Comparison of ENCODE assay signal across 8 mouse cellular contexts in genomic region chr7:112416058-112416526, GRCm38 (mm10). TPM values are rescaled to one million over a fixed set of nuclear protein-coding genes. Genes with fewer than 3 reads are reported as not detected.
DNase-seq lines count a peak whose midpoint lies in the region; ATAC-seq and TF ChIP-seq lines count a peak whose summit lies in the region.

No protein-coding gene starts in this region.

- H3K9me3 ChIP-seq in heart, embryonic 10.5 days = no peaks in the 10 kb centered on the region
- no peaks in the 10 kb centered on the region for H3K9me3 ChIP-seq in ES-Bruce4 (replicated peaks; ENCODE audit: control insufficient read depth, insufficient read depth, low read length, poor library complexity, severe bottlenecking)
- H3K9me3 ChIP-seq in forebrain, postnatal 0 days (ENCODE audit: low read length) = no peaks in the 10 kb centered on the region
- no peaks in the 10 kb centered on the region for H3K9me3 ChIP-seq in midbrain, embryonic 12.5 days
- no peaks in the 10 kb centered on the region for H3K9me3 ChIP-seq in liver, embryonic 12.5 days (replicated peaks)

- peak overlapping the region; percentile 38 for H3K4me2 ChIP-seq in forebrain, postnatal 0 days (ENCODE audit: low read depth)
- peak overlapping the region; percentile 42 for H3K4me2 ChIP-seq in midbrain, embryonic 12.5 days (replicated peaks)
- H3K4me2 ChIP-seq in liver, embryonic 12.5 days = no peak overlapping the region

- intact Hi-C loops in left cerebral cortex, postnatal 36 days (cut with DNase I) = no loop called here

- 0 out of 2 replicates have a peak overlapping the region, but pooled peaks have one; percentile 3 for H3K4me3 ChIP-seq in heart, embryonic 10.5 days
- H3K4me3 ChIP-seq in ES-Bruce4 (ENCODE audit: low read depth, low read length) = no peak overlapping the region
- H3K4me3 ChIP-seq in forebrain, postnatal 0 days (ENCODE audit: low read depth, low read length) = no peak overlapping the region
- peak overlapping the region; percentile 10; the same call in 1 of the 2 replicates for H3K4me3 ChIP-seq in midbrain, embryonic 12.5 days
- H3K4me3 ChIP-seq in liver, embryonic 12.5 days = no peak overlapping the region

- no peak for TF ChIP-seq EP300 in ES-Bruce4 (IDR thresholded peaks at IDR 0.05; ENCODE audit: insufficient read depth, low read depth, low read length)

- DNase-seq in heart, embryonic 10.5 days (ENCODE audit: low spot score) = no peak
- no peak for DNase-seq in heart, adult 8-10 months (ENCODE audit: low spot score)
- DNase-seq in forebrain, postnatal 0 days = peak; percentile 68
- DNase-seq in adrenal gland, postnatal 36 days = no peak
- DNase-seq in left cerebral cortex, postnatal 36 days (ENCODE audit: low spot score in 2 of 2) = no peak

- peak overlapping the region; percentile 8; the same call in 1 of the 2 replicates for H3K27ac ChIP-seq in heart, embryonic 10.5 days
- H3K27ac ChIP-seq in ES-Bruce4 (ENCODE audit: insufficient read depth, low read length) = peak overlapping the region; percentile 24
- H3K27ac ChIP-seq in forebrain, postnatal 0 days (ENCODE audit: low read depth, low read length) = no peak overlapping the region
- peak overlapping the region; percentile 69 for H3K27ac ChIP-seq in midbrain, embryonic 12.5 days (replicated peaks)
- no peak overlapping the region for H3K27ac ChIP-seq in liver, embryonic 12.5 days

- 26% methylated on average over 14 of the region's 14 CpGs for WGBS in heart, embryonic 10.5 days
- WGBS in forebrain, postnatal 0 days = 6% methylated on average over 14 of the region's 14 CpGs
- WGBS in midbrain, embryonic 12.5 days = 23% methylated on average over 14 of the region's 14 CpGs
- WGBS in liver, embryonic 12.5 days (ENCODE audit: insufficient replicate concordance) = 21% methylated on average over 14 of the region's 14 CpGs

- TF ChIP-seq CTCF in ES-Bruce4 (IDR thresholded peaks at IDR 0.05; ENCODE audit: low read depth, low read length) = no peak
- no peak for TF ChIP-seq CTCF in forebrain, postnatal 0 days (IDR thresholded peaks at IDR 0.05; ENCODE audit: low read depth)

- no peak for TF ChIP-seq POLR2A in ES-Bruce4 (IDR thresholded peaks at IDR 0.05; ENCODE audit: insufficient read depth, low read length)

- peaks cover 11% of the 10 kb centered on the region for H3K27me3 ChIP-seq in heart, embryonic 10.5 days (ENCODE audit: insufficient read depth, poor library complexity, severe bottlenecking)
- no peaks in the 10 kb centered on the region for H3K27me3 ChIP-seq in ES-Bruce4 (ENCODE audit: control insufficient read depth, insufficient read depth, low read length, poor library complexity, severe bottlenecking)
- no peaks in the 10 kb centered on the region for H3K27me3 ChIP-seq in forebrain, postnatal 0 days (ENCODE audit: insufficient read depth, low read length)
- peaks cover 25% of the 10 kb centered on the region; the same call in 1 of the 2 replicates for H3K27me3 ChIP-seq in midbrain, embryonic 12.5 days
- H3K27me3 ChIP-seq in liver, embryonic 12.5 days (replicated peaks) = peaks cover 23% of the 10 kb centered on the region

- peak; percentile 71 for ATAC-seq in forebrain, postnatal 0 days
- ATAC-seq in midbrain, embryonic 12.5 days (ENCODE audit: low FRiP score, low read depth) = 0 out of 2 replicates have a peak, but pooled peaks have one; percentile 34
- no peak for ATAC-seq in liver, embryonic 12.5 days

- peaks cover 16% of the 10 kb centered on the region for H3K4me1 ChIP-seq in heart, embryonic 10.5 days
- H3K4me1 ChIP-seq in ES-Bruce4 (ENCODE audit: control insufficient read depth, insufficient read depth, low read length) = peaks cover 5% of the 10 kb centered on the region
- H3K4me1 ChIP-seq in forebrain, postnatal 0 days (ENCODE audit: insufficient read depth) = peaks cover 8% of the 10 kb centered on the region; the same call in 1 of the 2 replicates
- H3K4me1 ChIP-seq in midbrain, embryonic 12.5 days = peaks cover 22% of the 10 kb centered on the region
- no peaks in the 10 kb centered on the region for H3K4me1 ChIP-seq in liver, embryonic 12.5 days

- no peaks in the 10 kb centered on the region for H3K36me3 ChIP-seq in heart, embryonic 10.5 days
- H3K36me3 ChIP-seq in ES-Bruce4 (ENCODE audit: control insufficient read depth, insufficient read depth, low read length, poor library complexity, severe bottlenecking) = no peaks in the 10 kb centered on the region
- no peaks in the 10 kb centered on the region for H3K36me3 ChIP-seq in forebrain, postnatal 0 days (ENCODE audit: insufficient read depth)
- H3K36me3 ChIP-seq in midbrain, embryonic 12.5 days = no peaks in the 10 kb centered on the region
- H3K36me3 ChIP-seq in liver, embryonic 12.5 days = no peaks in the 10 kb centered on the region

- H3K9ac ChIP-seq in ES-Bruce4 (ENCODE audit: low read depth, poor library complexity, severe bottlenecking) = no peak overlapping the region
- no peak overlapping the region for H3K9ac ChIP-seq in forebrain, postnatal 0 days
- 0 out of 2 replicates have a peak overlapping the region, but pooled peaks have one; percentile 41 for H3K9ac ChIP-seq in midbrain, embryonic 12.5 days (replicated peaks)
- no peak overlapping the region for H3K9ac ChIP-seq in liver, embryonic 12.5 days

RNA-seq across cellular contexts. Expression of gene Parva, which starts 11.2 kb away (rescaled TPM):
- 82.5 and 94.9 TPM in 2 replicates for polyA plus RNA-seq in heart, embryonic 10.5 days (2016; fragmentation: Nextera tagmentation; extraction: Ambion mirVana)
- 10 to 100 TPM; 42.6 to 46.1 (median 44.5) TPM for total RNA-seq in heart, adult 8-10 months (2022)
- 38.5 and 43.2 TPM in 2 replicates for polyA plus RNA-seq in ES-Bruce4 (2011; ENCODE audit: insufficient read depth, insufficient read length, low read depth, missing spikeins)
- total RNA-seq in forebrain, postnatal 0 days (2014; rRNA removed) = 13.9 and 17.6 TPM in 2 replicates
- polyA plus RNA-seq in forebrain, postnatal 0 days (2015; fragmentation: Nextera tagmentation; extraction: Ambion mirVana) = 12.0 and 19.1 TPM in 2 replicates
- polyA plus RNA-seq in midbrain, embryonic 12.5 days (2016; fragmentation: Nextera tagmentation; extraction: Ambion mirVana) = 54.8 and 55.6 TPM in 2 replicates
- polyA plus RNA-seq in liver, embryonic 12.5 days (2016; fragmentation: Nextera tagmentation; extraction: Ambion mirVana) = 13.2 and 13.6 TPM in 2 replicates
- total RNA-seq in adrenal gland, postnatal 36 days (2021) = 100 to 1,000 TPM in 1 of 2 experiments, 10 to 100 TPM in 1; 98.6 to 107 TPM
- 10 to 100 TPM; 49.1 to 60.9 TPM for total RNA-seq in left cerebral cortex, postnatal 36 days (2021)

Comparison
In these comparisons a context has a peak if more than half of its experiments do, and no peak if none do; other contexts are left out.
1. H3K27ac ChIP-seq: peak in heart, embryonic 10.5 days (single experiment), ES-Bruce4 (single experiment) and midbrain, embryonic 12.5 days (single experiment); none in forebrain, postnatal 0 days (single experiment) and liver, embryonic 12.5 days (single experiment).
2. H3K4me3 ChIP-seq: peak in heart, embryonic 10.5 days (single experiment) and midbrain, embryonic 12.5 days (single experiment); none in ES-Bruce4 (single experiment), forebrain, postnatal 0 days (single experiment) and liver, embryonic 12.5 days (single experiment).